Mouse (Mus musculus) limb, embryonic 12.5 days (tissue): Measurements from ENCODE around the gene Exoc4. TPM values are rescaled to one million over a fixed set of nuclear protein-coding genes. Genes with fewer than 3 reads are reported as not detected.

ENCODE experiments used
- ATAC-seq: fragments of 200-750 bp; cut with Nextera tagmentation; 2 replicates; pipeline ENCODE4 v1.8.0; 2017; ENCODE audit warnings: low read depth, moderate TSS enrichment; ENCODE audit not compliant: insufficient number of reproducible peaks, insufficient read depth, low FRiP score, low TSS enrichment
- H3K27ac ChIP-seq: fragments of 300-500 bp; sonication (generic); 2 replicates; pipeline ENCODE4 v1.5.1; 2016; ENCODE audit warnings: mild to moderate bottlenecking, moderate library complexity
- H3K27me3 ChIP-seq: fragments of 300-500 bp; sonication (generic); 2 replicates; pipeline ENCODE4 v1.6.1; 2016; ENCODE audit warnings: mild to moderate bottlenecking, moderate library complexity
- H3K36me3 ChIP-seq: fragments of 300-500 bp; sonication (generic); 2 replicates; pipeline ENCODE4 v1.6.1; 2016; ENCODE audit warnings: mild to moderate bottlenecking, moderate library complexity
- H3K4me1 ChIP-seq: fragments of 300-500 bp; sonication (generic); replicated peaks from 2 replicates; pipeline ENCODE4 v1.6.1; 2016
- H3K4me2 ChIP-seq: fragments of 300-500 bp; sonication (generic); 2 replicates; pipeline ENCODE4 v1.6.1; 2016; ENCODE audit warnings: mild to moderate bottlenecking, moderate library complexity
- H3K4me3 ChIP-seq: fragments of 300-500 bp; sonication (generic); replicated peaks from 2 replicates; pipeline ENCODE4 v1.5.1; 2016; ENCODE audit warnings: mild to moderate bottlenecking
- H3K9ac ChIP-seq: fragments of 300-500 bp; sonication (generic); replicated peaks from 2 replicates; pipeline ENCODE4 v1.6.1; 2016; ENCODE audit warnings: mild to moderate bottlenecking, moderate library complexity
- H3K9me3 ChIP-seq: fragments of 300-500 bp; sonication (generic); 2 replicates; pipeline ENCODE4 v1.6.1; 2016; ENCODE audit warnings: mild to moderate bottlenecking, moderate library complexity
- WGBS: fragments of 180-500 bp; shearing (Covaris S2); methylation state at CpG from one replicate; pipeline ENCODE4 v1.1.7; 2016; 5-methylcytosine and 5-hydroxymethylcytosine counted together
- polyA plus RNA-seq: library from polyadenylated mRNA; unstranded; fragments of >200 nt; fragmentation: Nextera tagmentation; extraction: Ambion mirVana; gene quantifications from 2 replicates; pipeline ENCODE4 v1.2.1, GENCODE M21; 2016

Exoc4 gene
- polyA plus RNA-seq, 1 experiment from 2014 or later = 39.2 TPM

DNA sequence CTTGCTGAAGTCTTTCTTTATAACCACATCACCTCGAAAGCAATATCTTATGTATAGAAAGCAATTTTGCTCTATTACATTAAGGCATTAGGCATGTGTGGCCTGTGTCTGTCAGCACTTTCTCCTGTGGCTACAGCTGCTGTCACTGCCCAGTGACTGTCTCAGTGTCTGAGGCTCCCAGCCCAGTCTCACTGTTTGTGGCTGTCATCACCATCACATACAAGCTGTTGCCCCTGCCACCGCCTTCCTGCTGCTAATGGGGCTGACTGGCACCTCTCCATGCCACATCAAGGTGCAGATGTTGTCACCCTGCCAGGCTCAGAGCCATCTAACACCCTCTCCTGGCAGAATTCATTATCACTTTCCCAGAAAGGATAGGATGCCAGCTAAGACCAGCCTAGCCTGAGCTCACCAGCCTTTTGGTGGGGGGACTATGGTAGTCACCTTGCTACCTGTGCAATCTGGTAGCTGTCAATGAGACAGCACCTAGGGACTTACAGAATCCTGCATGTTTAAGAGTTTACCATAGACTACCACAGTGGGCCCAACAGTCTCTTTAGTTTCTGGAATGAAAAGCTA, 698.1 kb downstream of the Exoc4 start:
- WGBS = 55% methylated on average over 2 of the region's 2 CpGs
- ATAC-seq = no peak

GRCm38 (mm10) chr6:33950113-33950512, 701.2 kb downstream of the Exoc4 start:
- H3K36me3 ChIP-seq = no peaks in the 10 kb centered on the region
- ATAC-seq = no peak
- WGBS = 96% methylated on average over 2 of the region's 2 CpGs

More for the DNA sequence above, 698.1 kb downstream of the Exoc4 start:
- H3K4me3 ChIP-seq = no peak overlapping the region
- no peak overlapping the region for H3K4me2 ChIP-seq
- H3K27ac ChIP-seq = no peak overlapping the region
- H3K36me3 ChIP-seq = no peaks in the 10 kb centered on the region
- H3K27me3 ChIP-seq = no peaks in the 10 kb centered on the region
- no peak overlapping the region for H3K9ac ChIP-seq
- peaks cover 4% of the 10 kb centered on the region; the same call in 1 of the 2 replicates for H3K4me1 ChIP-seq
- H3K9me3 ChIP-seq = no peaks in the 10 kb centered on the region

GRCm38 (mm10) chr6:33955469-33955868, 706.6 kb downstream of the Exoc4 start:
- no peak overlapping the region for H3K4me3 ChIP-seq
- H3K27ac ChIP-seq = no peak overlapping the region
- 76% methylated on average over 7 of the region's 7 CpGs for WGBS
- no peaks in the 10 kb centered on the region for H3K27me3 ChIP-seq
- no peak for ATAC-seq
- H3K36me3 ChIP-seq = no peaks in the 10 kb centered on the region
- H3K9me3 ChIP-seq = no peaks in the 10 kb centered on the region
- H3K4me1 ChIP-seq = no peaks in the 10 kb centered on the region
- H3K4me2 ChIP-seq = no peak overlapping the region
- no peak overlapping the region for H3K9ac ChIP-seq

More at GRCm38 (mm10) chr6:33950113-33950512, 701.2 kb downstream of the Exoc4 start:
- H3K4me2 ChIP-seq = no peak overlapping the region
- no peak overlapping the region for H3K4me3 ChIP-seq
- no peak overlapping the region for H3K27ac ChIP-seq
- H3K4me1 ChIP-seq = peaks cover 4% of the 10 kb centered on the region; the same call in 1 of the 2 replicates
- no peak overlapping the region for H3K9ac ChIP-seq
- H3K9me3 ChIP-seq = no peaks in the 10 kb centered on the region
- H3K27me3 ChIP-seq = no peaks in the 10 kb centered on the region

GRCm38 (mm10) chr6:33958281-33958680, 709.4 kb downstream of the Exoc4 start:
- ATAC-seq = no peak
- Histone ChIP-seq H3K9me3 (no peaks in the 10 kb centered on the region), H3K4me2 (no peak overlapping the region), H3K36me3 (no peaks in the 10 kb centered on the region), H3K27ac (no peak overlapping the region), H3K27me3 (no peaks in the 10 kb centered on the region), H3K4me3 (no peak overlapping the region), H3K9ac (no peak overlapping the region), H3K4me1 (peaks cover 9% of the 10 kb centered on the region)
- 70% methylated on average over 3 of the region's 3 CpGs for WGBS

DNA sequence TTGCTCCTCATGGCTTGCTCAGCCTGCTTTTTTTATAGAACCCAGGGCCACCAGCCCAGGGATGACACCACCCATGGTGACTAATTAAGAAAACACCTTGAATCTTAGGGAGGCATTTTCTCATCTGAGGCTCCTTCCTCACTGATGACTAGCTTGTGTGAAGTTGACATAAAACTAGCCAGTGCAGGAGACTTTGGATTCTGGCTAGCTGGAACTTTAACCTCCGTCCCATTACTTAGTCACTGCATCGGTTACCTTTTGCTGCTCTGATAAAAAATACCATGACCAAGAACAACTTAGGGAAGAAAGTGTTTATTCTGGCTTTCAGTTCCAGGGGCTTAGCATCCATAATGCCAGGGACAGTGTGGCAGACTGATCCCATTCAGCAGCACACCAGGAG, 711.9 kb downstream of the Exoc4 start:
- 92% methylated on average over 2 of the region's 2 CpGs for WGBS
- H3K27ac ChIP-seq = no peak overlapping the region
- H3K9ac ChIP-seq = no peak overlapping the region
- peaks cover 4% of the 10 kb centered on the region; the same call in 1 of the 2 replicates for H3K9me3 ChIP-seq
- H3K4me2 ChIP-seq = no peak overlapping the region
- H3K27me3 ChIP-seq = no peaks in the 10 kb centered on the region
- H3K4me3 ChIP-seq = no peak overlapping the region
- H3K36me3 ChIP-seq = no peaks in the 10 kb centered on the region
- ATAC-seq = no peak
- peaks cover 13% of the 10 kb centered on the region for H3K4me1 ChIP-seq

DNA sequence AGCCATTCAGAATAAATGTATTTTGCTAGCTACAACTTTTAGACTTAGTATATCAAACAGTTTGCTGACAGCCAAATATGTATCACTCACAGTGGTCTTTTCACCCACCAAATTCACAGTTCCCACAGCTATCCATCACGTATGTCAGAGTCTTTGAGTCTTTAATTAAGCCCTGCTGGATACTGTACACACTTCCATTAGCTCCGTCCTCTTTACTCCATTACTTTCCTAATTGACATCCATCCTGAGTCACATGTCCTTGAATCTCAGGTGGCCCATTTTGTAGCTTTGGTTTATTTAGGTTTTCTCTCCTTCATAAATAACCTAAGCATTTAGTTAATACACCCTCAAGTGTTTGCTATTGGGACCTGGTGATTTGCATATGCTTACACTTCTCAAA, 714.2 kb downstream of the Exoc4 start:
- Histone ChIP-seq H3K27ac (no peak overlapping the region), H3K36me3 (no peaks in the 10 kb centered on the region), H3K27me3 (no peaks in the 10 kb centered on the region), H3K4me2 (no peak overlapping the region), H3K9ac (no peak overlapping the region), H3K4me3 (no peak overlapping the region), H3K4me1 (peaks cover 13% of the 10 kb centered on the region), H3K9me3 (peaks cover 4% of the 10 kb centered on the region; the same call in 1 of the 2 replicates)
- 27% methylated on average over 2 of the region's 2 CpGs for WGBS
- ATAC-seq = no peak

DNA sequence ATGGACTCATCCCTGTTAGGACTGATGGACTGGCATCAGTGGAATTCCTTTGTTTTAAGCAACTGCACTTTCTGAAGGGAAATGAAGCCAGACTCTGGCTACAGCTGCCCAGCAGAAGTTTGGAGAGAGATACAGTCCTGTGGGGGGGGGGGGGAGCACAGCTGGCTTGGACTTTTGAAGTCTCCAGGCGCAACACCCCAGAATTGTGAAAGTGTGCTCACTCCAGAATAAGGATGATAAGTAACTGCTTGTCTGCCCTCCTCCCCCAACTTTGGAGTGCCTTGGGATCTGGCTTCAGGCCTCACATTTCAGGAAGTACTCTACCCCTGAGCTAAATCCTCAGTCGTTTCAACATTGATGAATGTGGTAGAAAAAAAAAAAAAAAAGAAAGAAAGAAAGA, 716.7 kb downstream of the Exoc4 start:
- 15% methylated on average over 2 of the region's 2 CpGs for WGBS
- H3K36me3 ChIP-seq = no peaks in the 10 kb centered on the region
- H3K4me3 ChIP-seq = no peak overlapping the region
- 0 out of 2 replicates have a peak overlapping the region, but pooled peaks have one; percentile 20 for H3K27ac ChIP-seq
- H3K27me3 ChIP-seq = no peaks in the 10 kb centered on the region
- H3K9ac ChIP-seq = no peak overlapping the region
- H3K9me3 ChIP-seq = peaks cover 4% of the 10 kb centered on the region; the same call in 1 of the 2 replicates
- no peak overlapping the region for H3K4me2 ChIP-seq
- peaks cover 13% of the 10 kb centered on the region for H3K4me1 ChIP-seq
- ATAC-seq = no peak

- 80% methylated on average over 2 of the region's 2 CpGs for WGBS
- Histone ChIP-seq H3K36me3 (no peaks in the 10 kb centered on the region), H3K9me3 (peaks cover 3% of the 10 kb centered on the region; the same call in 1 of the 2 replicates), H3K4me1 (peaks cover 4% of the 10 kb centered on the region), H3K27ac (no peak overlapping the region), H3K9ac (no peak overlapping the region), H3K4me2 (no peak overlapping the region), H3K27me3 (no peaks in the 10 kb centered on the region), H3K4me3 (no peak overlapping the region)
- no peak for ATAC-seq
Observed at GRCm38 (mm10) chr6:33968746-33969145, 719.9 kb downstream of the Exoc4 start.

- Histone ChIP-seq H3K27me3 (no peaks in the 10 kb centered on the region), H3K4me2 (no peak overlapping the region), H3K36me3 (no peaks in the 10 kb centered on the region), H3K9me3 (no peaks in the 10 kb centered on the region), H3K9ac (no peak overlapping the region), H3K4me1 (peaks cover 13% of the 10 kb centered on the region), H3K4me3 (no peak overlapping the region), H3K27ac (no peak overlapping the region)
- ATAC-seq = no peak
- 84% methylated on average over 5 of the region's 5 CpGs for WGBS
Observed at GRCm38 (mm10) chr6:33972801-33973200, 723.9 kb downstream of the Exoc4 start.

GRCm38 (mm10) chr6:33976576-33976975, 727.7 kb downstream of the Exoc4 start:
- Histone ChIP-seq H3K9ac (no peak overlapping the region), H3K36me3 (no peaks in the 10 kb centered on the region), H3K27ac (no peak overlapping the region; the same call in 1 of the 2 replicates), H3K4me1 (peaks cover 33% of the 10 kb centered on the region), H3K27me3 (no peaks in the 10 kb centered on the region), H3K9me3 (no peaks in the 10 kb centered on the region), H3K4me2 (no peak overlapping the region), H3K4me3 (no peak overlapping the region)
- WGBS = 72% methylated on average over 10 of the region's 10 CpGs
- ATAC-seq = no peak

- Histone ChIP-seq H3K36me3 (no peaks in the 10 kb centered on the region), H3K27me3 (no peaks in the 10 kb centered on the region), H3K4me1 (peaks cover 33% of the 10 kb centered on the region), H3K4me2 (peak overlapping the region; percentile 26), H3K27ac (peak overlapping the region; percentile 74), H3K4me3 (no peak overlapping the region), H3K9me3 (no peaks in the 10 kb centered on the region), H3K9ac (no peak overlapping the region)
- 27% methylated on average over 4 of the region's 4 CpGs for WGBS
- peak; percentile 60; the same call in 1 of the 2 replicates for ATAC-seq
Observed at GRCm38 (mm10) chr6:33977448-33977847, 728.6 kb downstream of the Exoc4 start.

DNA sequence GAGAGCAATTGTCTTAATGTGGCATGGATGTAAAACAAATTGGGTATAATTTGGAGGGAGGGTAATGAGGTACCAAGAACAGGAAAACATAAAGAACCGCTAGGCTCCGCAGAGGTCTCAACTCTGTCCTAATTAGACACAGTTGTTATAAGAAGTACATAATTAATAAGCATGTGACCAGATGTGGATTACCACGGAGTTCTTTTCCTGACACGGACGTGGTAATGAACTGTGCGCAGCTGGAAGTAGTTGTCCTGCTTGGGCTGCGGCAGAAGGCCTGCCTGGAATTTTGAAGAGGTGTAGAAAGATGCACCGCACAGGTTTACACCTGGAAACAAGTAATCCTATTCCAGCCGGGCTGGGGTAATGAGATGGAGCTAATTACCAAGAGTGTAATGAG, 729.0 kb downstream of the Exoc4 start:
- Histone ChIP-seq H3K9ac (no peak overlapping the region), H3K36me3 (no peaks in the 10 kb centered on the region), H3K27ac (no peak overlapping the region; the same call in 1 of the 2 replicates), H3K4me3 (no peak overlapping the region), H3K9me3 (no peaks in the 10 kb centered on the region), H3K27me3 (no peaks in the 10 kb centered on the region), H3K4me1 (peaks cover 33% of the 10 kb centered on the region), H3K4me2 (peak overlapping the region; percentile 26; the same call in 1 of the 2 replicates)
- 11% methylated on average over 9 of the region's 9 CpGs for WGBS
- peak; percentile 60 for ATAC-seq
